Mouse (Mus musculus) stomach, embryonic 14.5 days (tissue): Measurements from ENCODE around the gene Stpg3. TPM values are rescaled to one million over a fixed set of nuclear protein-coding genes. Genes with fewer than 3 reads are reported as not detected.
A peak's percentile ranks its signal among the peaks of the same experiment; 100 is the strongest.

Experiments
- ATAC-seq: fragments of 200-750 bp; cut with Nextera tagmentation; 2 replicates; pipeline ENCODE4 v1.8.0; 2017; ENCODE audit warnings: low read depth, moderate TSS enrichment; ENCODE audit not compliant: insufficient number of reproducible peaks, insufficient read depth, low FRiP score
- H3K27ac ChIP-seq: fragments of 300-500 bp; sonication (generic); 2 replicates; pipeline ENCODE4 v1.5.1; 2014; ENCODE audit warnings: mild to moderate bottlenecking, low read length, moderate library complexity, mixed read lengths
- H3K27me3 ChIP-seq: fragments of 300-500 bp; sonication (generic); 2 replicates; pipeline ENCODE4 v1.6.1; 2014; ENCODE audit warnings: low read length, control low read depth, mixed read lengths; ENCODE audit not compliant: control insufficient read depth, insufficient read depth
- H3K36me3 ChIP-seq: fragments of 300-500 bp; sonication (generic); 2 replicates; pipeline ENCODE4 v1.6.1; 2014; ENCODE audit warnings: mild to moderate bottlenecking, control low read depth, low read length, moderate library complexity, mixed read lengths; ENCODE audit not compliant: control insufficient read depth, insufficient read depth
- H3K4me1 ChIP-seq: fragments of 300-500 bp; sonication (generic); 2 replicates; pipeline ENCODE4 v1.6.1; 2014; ENCODE audit warnings: low read length, control low read depth, mixed read lengths; ENCODE audit not compliant: control insufficient read depth, insufficient read depth
- H3K4me2 ChIP-seq: fragments of 300-500 bp; sonication (generic); replicated peaks from 2 replicates; pipeline ENCODE4 v1.6.1; 2014; ENCODE audit warnings: low read depth, low read length, control low read depth
- H3K4me3 ChIP-seq: fragments of 300-500 bp; sonication (generic); 2 replicates; pipeline ENCODE4 v1.5.1; 2014; ENCODE audit warnings: low read depth, low read length, control low read depth
- H3K9ac ChIP-seq: fragments of 300-500 bp; sonication (generic); replicated peaks from 2 replicates; pipeline ENCODE4 v1.6.1; 2014; ENCODE audit warnings: low read depth, mild to moderate bottlenecking, control low read depth, low read length, moderate library complexity, mixed read lengths
- H3K9me3 ChIP-seq: fragments of 300-500 bp; sonication (generic); 2 replicates; pipeline ENCODE4 v1.6.1; 2016; ENCODE audit warnings: low read depth, low read length, control low read depth; ENCODE audit not compliant: control insufficient read depth
- WGBS: fragments of 180-500 bp; shearing (Covaris S2); extraction: QIAGEN DNeasy Blood & Tissue Kit; methylation state at CpG from one replicate; pipeline ENCODE4 v1.1.7; 2014; 5-methylcytosine and 5-hydroxymethylcytosine counted together
- polyA plus RNA-seq: library from polyadenylated mRNA; unstranded; fragments of >200 nt; fragmentation: Nextera tagmentation; extraction: Ambion mirVana; gene quantifications from 2 replicates; pipeline ENCODE4 v1.2.1, GENCODE M21; 2014

Stpg3 gene
- polyA plus RNA-seq, 1 experiment from 2014 or later = not detected

- Histone ChIP-seq H3K9ac (peak within 1 kb of the TSS; percentile 78), H3K36me3 (peaks cover 14% of the 10 kb centered on the region), H3K4me2 (peak within 1 kb of the TSS; percentile 97), H3K9me3 (no peaks in the 10 kb centered on the region), H3K4me3 (peak within 1 kb of the TSS; percentile 98), H3K4me1 (peaks cover 11% of the 10 kb centered on the region), H3K27me3 (no peaks in the 10 kb centered on the region), H3K27ac (peak within 1 kb of the TSS; percentile 41)
- WGBS = under 1% methylated on average over 39 of the region's 39 CpGs
- ATAC-seq = peak; percentile 87
These were observed 40.9 kb upstream of the Stpg3 start, which contains the start of gene Tmem203 for GRCm38 (mm10) chr2:25255284-25255779. Gene Tmem203 (plus strand): TSS chr2:25255439.

GRCm38 (mm10) chr2:25252331-25252730 lies 37.9 kb upstream of the Stpg3 start:
- H3K4me2 ChIP-seq = no peak overlapping the region
- WGBS = 82% methylated on average over 1 of the region's 1 CpGs
- H3K4me1 ChIP-seq = peaks cover 11% of the 10 kb centered on the region
- H3K4me3 ChIP-seq = no peak overlapping the region
- H3K9me3 ChIP-seq = no peaks in the 10 kb centered on the region
- no peak overlapping the region for H3K27ac ChIP-seq
- H3K36me3 ChIP-seq = peaks cover 31% of the 10 kb centered on the region
- H3K9ac ChIP-seq = no peak overlapping the region
- ATAC-seq = no peak
- no peaks in the 10 kb centered on the region for H3K27me3 ChIP-seq

GRCm38 (mm10) chr2:25246183-25247072 lies 32.0 kb upstream of the Stpg3 start, which contains the start of gene AL732309.1:
Gene AL732309.1 (minus strand): TSS chr2:25246863.
- no peak within 1 kb of the TSS for H3K27ac ChIP-seq
- WGBS = 80% methylated on average over 10 of the region's 10 CpGs
- H3K27me3 ChIP-seq = 0 out of 2 replicates have a peak, but pooled peaks cover 9% of the 10 kb centered on the region
- H3K4me2 ChIP-seq = no peak within 1 kb of the TSS
- H3K4me3 ChIP-seq = no peak within 1 kb of the TSS
- ATAC-seq = no peak
- H3K36me3 ChIP-seq = peaks cover 20% of the 10 kb centered on the region
- H3K4me1 ChIP-seq = peaks cover 5% of the 10 kb centered on the region; the same call in 1 of the 2 replicates
- no peak within 1 kb of the TSS for H3K9ac ChIP-seq
- H3K9me3 ChIP-seq = no peaks in the 10 kb centered on the region

GRCm38 (mm10) chr2:25244144-25244543 lies 29.7 kb upstream of the Stpg3 start:
- Histone ChIP-seq H3K9me3 (no peaks in the 10 kb centered on the region), H3K4me3 (no peak overlapping the region), H3K36me3 (peaks cover 11% of the 10 kb centered on the region; the same call in 1 of the 2 replicates), H3K4me2 (no peak overlapping the region), H3K4me1 (peaks cover 14% of the 10 kb centered on the region; the same call in 1 of the 2 replicates), H3K27ac (no peak overlapping the region), H3K9ac (no peak overlapping the region), H3K27me3 (0 out of 2 replicates have a peak, but pooled peaks cover 11% of the 10 kb centered on the region)
- ATAC-seq = no peak
- WGBS = 88% methylated on average over 4 of the region's 4 CpGs

- Histone ChIP-seq H3K9ac (no peak overlapping the region), H3K4me1 (peaks cover 14% of the 10 kb centered on the region; the same call in 1 of the 2 replicates), H3K4me3 (no peak overlapping the region), H3K36me3 (peaks cover 6% of the 10 kb centered on the region; the same call in 1 of the 2 replicates), H3K27ac (no peak overlapping the region), H3K4me2 (no peak overlapping the region), H3K9me3 (no peaks in the 10 kb centered on the region), H3K27me3 (0 out of 2 replicates have a peak, but pooled peaks cover 11% of the 10 kb centered on the region)
- no peak for ATAC-seq
- WGBS = 73% methylated on average over 8 of the region's 8 CpGs
These were observed 28.9 kb upstream of the Stpg3 start for GRCm38 (mm10) chr2:25243342-25243741.

- H3K27me3 ChIP-seq = 0 out of 2 replicates have a peak, but pooled peaks cover 11% of the 10 kb centered on the region
- H3K36me3 ChIP-seq = no peaks in the 10 kb centered on the region; the same call in 1 of the 2 replicates
- 0% methylated on average over 26 of the region's 59 CpGs for WGBS
- H3K4me2 ChIP-seq = peak within 1 kb of the TSS; percentile 97
- ATAC-seq = no peak
- peak within 1 kb of the TSS; percentile 50 for H3K9ac ChIP-seq
- H3K4me1 ChIP-seq = peaks cover 14% of the 10 kb centered on the region; the same call in 1 of the 2 replicates
- H3K9me3 ChIP-seq = no peaks in the 10 kb centered on the region
- H3K4me3 ChIP-seq = peak within 1 kb of the TSS; percentile 41
- H3K27ac ChIP-seq = no peak within 1 kb of the TSS
These were observed 27.7 kb upstream of the Stpg3 start, which contains the start of the genes Rnf208 and Cysrt1 for GRCm38 (mm10) chr2:25242101-25242506. Gene Rnf208 (plus strand): TSS chr2:25242255. Gene Cysrt1 (minus strand): TSS chr2:25242452.

GRCm38 (mm10) chr2:25241438-25241775 lies 27.0 kb upstream of the Stpg3 start:
- Histone ChIP-seq H3K36me3 (no peaks in the 10 kb centered on the region; the same call in 1 of the 2 replicates), H3K4me1 (peaks cover 18% of the 10 kb centered on the region; the same call in 1 of the 2 replicates), H3K9me3 (no peaks in the 10 kb centered on the region), H3K4me3 (peak overlapping the region; percentile 41), H3K9ac (no peak overlapping the region), H3K27me3 (0 out of 2 replicates have a peak, but pooled peaks cover 11% of the 10 kb centered on the region), H3K27ac (no peak overlapping the region), H3K4me2 (peak overlapping the region; percentile 97)
- no peak for ATAC-seq
- 21% methylated on average over 6 of the region's 6 CpGs for WGBS

GRCm38 (mm10) chr2:25240723-25241437 lies 26.4 kb upstream of the Stpg3 start:
- Histone ChIP-seq H3K27me3 (0 out of 2 replicates have a peak, but pooled peaks cover 11% of the 10 kb centered on the region), H3K36me3 (no peaks in the 10 kb centered on the region), H3K4me2 (peak overlapping the region; percentile 97), H3K4me1 (peaks cover 18% of the 10 kb centered on the region; the same call in 1 of the 2 replicates), H3K4me3 (peak overlapping the region; percentile 29), H3K27ac (peak overlapping the region; percentile 58; the same call in 1 of the 2 replicates), H3K9ac (no peak overlapping the region), H3K9me3 (no peaks in the 10 kb centered on the region)
- ATAC-seq = peak; percentile 88
- WGBS = 2% methylated on average over 29 of the region's 29 CpGs
